Mouse (Mus musculus): ENCODE results near the gene Gm49486. TPM values are rescaled to one million over a fixed set of nuclear protein-coding genes. Genes with fewer than 3 reads are reported as not detected.

The Gm49486 gene
- polyA plus RNA-seq, 1 experiment: 1.1 TPM

Other genes starting within 250 kb of the Gm49486 start
- 103 and 117 TPM in 2 replicates for gene H1f0, start 200.9 kb upstream of the Gm49486 start, polyA plus RNA-seq (2012; rRNA removed)
- 0.14 and 0.19 TPM in 2 replicates for gene Galr3, start 187.5 kb upstream of the Gm49486 start, polyA plus RNA-seq (2012; rRNA removed)
- 24.5 and 26.0 TPM in 2 replicates for gene Ankrd54, start 166.5 kb upstream of the Gm49486 start, polyA plus RNA-seq (2012; rRNA removed)
- gene Eif3l, start 154.2 kb upstream of the Gm49486 start, polyA plus RNA-seq (2012; rRNA removed): 125 and 145 TPM in 2 replicates
- gene Micall1, start 120.5 kb upstream of the Gm49486 start, polyA plus RNA-seq (2012; rRNA removed): 63.5 and 79.4 TPM in 2 replicates
- gene Polr2f, start 88.4 kb upstream of the Gm49486 start, polyA plus RNA-seq (2012; rRNA removed): 145 and 194 TPM in 2 replicates
- 3.7 and 4.0 TPM in 2 replicates for gene 1700088E04Rik, start 88.1 kb upstream of the Gm49486 start, polyA plus RNA-seq (2012; rRNA removed)
- gene Sox10, start 64.2 kb upstream of the Gm49486 start, polyA plus RNA-seq (2012; rRNA removed): 11.0 and 11.8 TPM in 2 replicates
- 33.3 and 41.7 TPM in 2 replicates for gene Pick1, start 218 bp upstream of the Gm49486 start, polyA plus RNA-seq (2012; rRNA removed)
- gene Slc16a8, start 25.4 kb downstream of the Gm49486 start, polyA plus RNA-seq (2012; rRNA removed): 0.04 and 0.21 TPM in 2 replicates
- 4.5 and 4.8 TPM in 2 replicates for gene Baiap2l2, start 56.1 kb downstream of the Gm49486 start, polyA plus RNA-seq (2012; rRNA removed)
- gene Pla2g6, start 99.0 kb downstream of the Gm49486 start, polyA plus RNA-seq (2012; rRNA removed): 20.5 and 20.6 TPM in 2 replicates
- 11.0 and 13.0 TPM in 2 replicates for gene Maff, start 117.2 kb downstream of the Gm49486 start, polyA plus RNA-seq (2012; rRNA removed)
- gene Tmem184b, start 174.2 kb downstream of the Gm49486 start, polyA plus RNA-seq (2012; rRNA removed): 51.5 and 68.3 TPM in 2 replicates
- 76.7 and 90.3 TPM in 2 replicates for gene Csnk1e, start 226.2 kb downstream of the Gm49486 start, polyA plus RNA-seq (2012; rRNA removed)

Measured in urinary bladder, adult 2 months (tissue).